Mouse (Mus musculus): ENCODE data around the gene Slc12a1.
"Not testable (repeated sequence)": the region's sequence is repeated elsewhere in the genome, so short reads cannot be mapped to it uniquely, and the experiment has no call there.

Slc12a1 gene

GRCm38 (mm10) chr2:125152388-125152787 lies at the start of gene Slc12a1:
Gene Slc12a1 (plus strand): TSS chr2:125152505.
- DNase-seq: no peak

- not testable (repeated sequence) for DNase-seq
These were observed 47.8 kb upstream of the Slc12a1 start for GRCm38 (mm10) chr2:125104491-125104890.

GRCm38 (mm10) chr2:125106536-125106935 lies 45.8 kb upstream of the Slc12a1 start:
- DNase-seq: not testable (repeated sequence)

GRCm38 (mm10) chr2:125119381-125120110 lies 32.8 kb upstream of the Slc12a1 start:
- DNase-seq: no peak

GRCm38 (mm10) chr2:125122288-125122623 lies 30.0 kb upstream of the Slc12a1 start:
- peak; percentile 34 for DNase-seq

GRCm38 (mm10) chr2:125122624-125123476 lies 29.5 kb upstream of the Slc12a1 start:
- peak; percentile 75 for DNase-seq

- DNase-seq: peak; percentile 79
These were observed 28.8 kb upstream of the Slc12a1 start, which contains the start of gene Myef2 for GRCm38 (mm10) chr2:125123477-125123852. Gene Myef2 (minus strand): TSS chr2:125123661.

- DNase-seq: no peak
These were observed 26.5 kb upstream of the Slc12a1 start for GRCm38 (mm10) chr2:125125824-125126223.

- DNase-seq: no peak
These were observed 25.5 kb upstream of the Slc12a1 start for GRCm38 (mm10) chr2:125126792-125127191.

GRCm38 (mm10) chr2:125134113-125134512 lies 18.2 kb upstream of the Slc12a1 start:
- DNase-seq: no peak

- DNase-seq: peak; percentile 46
These were observed 16.1 kb upstream of the Slc12a1 start, which contains the start of gene Ctxn2 for GRCm38 (mm10) chr2:125135903-125136811. Gene Ctxn2 (plus strand): TSS chr2:125136692.

GRCm38 (mm10) chr2:125136846-125137245 lies 15.5 kb upstream of the Slc12a1 start:
- no peak for DNase-seq

- no peak for DNase-seq
These were observed 10.0 kb upstream of the Slc12a1 start for GRCm38 (mm10) chr2:125142336-125142735.

GRCm38 (mm10) chr2:125154294-125154693 lies 2.0 kb downstream of the Slc12a1 start:
- DNase-seq: no peak

GRCm38 (mm10) chr2:125155504-125155903 lies 3.2 kb downstream of the Slc12a1 start:
- no peak for DNase-seq

GRCm38 (mm10) chr2:125162012-125162470 lies 9.7 kb downstream of the Slc12a1 start:
- no peak for DNase-seq

- DNase-seq: no peak
These were observed 26.0 kb downstream of the Slc12a1 start for GRCm38 (mm10) chr2:125178225-125178798.

- DNase-seq: no peak
These were observed 35.6 kb downstream of the Slc12a1 start for GRCm38 (mm10) chr2:125187904-125188303.

- DNase-seq: peak; percentile 72
These were observed 36.9 kb downstream of the Slc12a1 start for GRCm38 (mm10) chr2:125189197-125189596.

- DNase-seq: no peak
These were observed 40.6 kb downstream of the Slc12a1 start for GRCm38 (mm10) chr2:125192905-125193304.

- no peak for DNase-seq
These were observed 44.5 kb downstream of the Slc12a1 start for GRCm38 (mm10) chr2:125196771-125197170.

- no peak for DNase-seq
These were observed 56.7 kb downstream of the Slc12a1 start for GRCm38 (mm10) chr2:125208894-125209596.
